Mouse (Mus musculus) CH12.LX (cell line): Measurements from ENCODE around the gene Dnaja3. TPM values are rescaled to one million over a fixed set of nuclear protein-coding genes. Genes with fewer than 3 reads are reported as not detected.
"Not testable (repeated sequence)": the region's sequence is repeated elsewhere in the genome, so short reads cannot be mapped to it uniquely, and the experiment has no call there.

Source experiments
- DNase-seq: peaks from one replicate; pipeline ENCODE4 v3.0.0-alpha.2; 2013; ENCODE audit errors: extremely low read depth
- H3K27ac ChIP-seq: 2 replicates; pipeline ENCODE4 v1.5.1; 2012; ENCODE audit warnings: low read depth, mild to moderate bottlenecking, control low read depth, moderate library complexity; ENCODE audit not compliant: insufficient read depth
- H3K27me3 ChIP-seq: replicated peaks from 2 replicates; pipeline ENCODE3; 2012; ENCODE audit warnings: inconsistent platforms
- H3K36me3 ChIP-seq, 2 experiments: replicated peaks in 1 of 2; 2 replicates each; pipeline versions ENCODE3 to v1.6.1; 2012; ENCODE audit warnings: inconsistent platforms in 1 of 2, low read length in 1 of 2, mild to moderate bottlenecking in 1 of 2, mixed read lengths in 1 of 2, moderate library complexity in 1 of 2; ENCODE audit not compliant: control insufficient read depth in 1 of 2, insufficient read depth in 1 of 2
- H3K4me1 ChIP-seq, 2 experiments: 2 replicates each; pipeline ENCODE4 v1.6.1; 2012; ENCODE audit warnings: inconsistent platforms in 1 of 2, moderate library complexity in 1 of 2; ENCODE audit not compliant: insufficient read depth in 2 of 2, control insufficient read depth in 1 of 2
- H3K4me2 ChIP-seq: 2 replicates; pipeline ENCODE4 v1.6.1; 2012; ENCODE audit warnings: low read depth, mild to moderate bottlenecking, control low read depth; ENCODE audit not compliant: poor library complexity, insufficient read depth, severe bottlenecking
- H3K4me3 ChIP-seq, 3 experiments: fragments of 150-350 bp in 1 of 3; sonication (generic) in 1 of 3; replicated peaks in 1 of 3; 2 replicates each; pipeline versions ENCODE3 to v1.5.1; 2011 to 2012; ENCODE audit warnings: low read depth in 2 of 3, low read length in 2 of 3, mild to moderate bottlenecking in 2 of 3, moderate library complexity in 2 of 3, control low read depth in 1 of 3, improper control_type of control experiment in 1 of 3, inconsistent platforms in 1 of 3, mixed read lengths in 1 of 3; ENCODE audit not compliant: poor library complexity in 1 of 3
- H3K79me2 ChIP-seq: replicated peaks from 2 replicates; pipeline ENCODE4 v1.6.1; 2012; ENCODE audit warnings: mild to moderate bottlenecking, moderate library complexity; ENCODE audit not compliant: control insufficient read depth, poor library complexity, insufficient read depth, severe bottlenecking; ENCODE audit errors: extremely low read depth
- H3K9ac ChIP-seq: 2 replicates; pipeline ENCODE4 v1.6.1; 2012; ENCODE audit warnings: low read depth, mild to moderate bottlenecking, control low read depth, moderate library complexity; ENCODE audit not compliant: insufficient read depth
- H3K9me3 ChIP-seq: replicated peaks from 2 replicates; pipeline ENCODE3; 2012; ENCODE audit warnings: low read length, inconsistent platforms, mixed read lengths
- BHLHE40 ChIP-seq: IDR thresholded peaks from 2 replicates; pipeline ENCODE4 v1.6.1; 2011; ENCODE audit warnings: mild to moderate bottlenecking, low read depth, low read length, improper control_type of control experiment
- CHD1 ChIP-seq: IDR thresholded peaks from 2 replicates; pipeline ENCODE4 v1.6.1; 2012; ENCODE audit warnings: low read depth, low read length, improper control_type of control experiment, inconsistent platforms
- CHD2 ChIP-seq: IDR thresholded peaks from 2 replicates; pipeline ENCODE4 v1.6.1; 2011; ENCODE audit warnings: low read length, improper control_type of control experiment
- CTCF ChIP-seq, 2 experiments: IDR thresholded peaks in 1 of 2; conservative IDR thresholded peaks in 1 of 2; 2 replicates each; pipeline ENCODE4 v1.5.1; 2011 to 2012; ENCODE audit warnings: low read depth in 2 of 2, low read length in 2 of 2, improper control_type of control experiment in 1 of 2, inconsistent platforms in 1 of 2, mild to moderate bottlenecking in 1 of 2, moderate library complexity in 1 of 2
- E2F4 ChIP-seq: IDR thresholded peaks from 2 replicates; pipeline ENCODE4 v1.6.1; 2011; ENCODE audit warnings: low read depth, low read length, improper control_type of control experiment; ENCODE audit not compliant: insufficient replicate concordance
- EP300 ChIP-seq: IDR thresholded peaks from 2 replicates; pipeline ENCODE4 v1.6.1; 2011; ENCODE audit warnings: low read length, improper control_type of control experiment
- ETS1 ChIP-seq: conservative IDR thresholded peaks from 2 replicates; pipeline ENCODE4 v1.6.1; 2012; ENCODE audit warnings: low read depth, mild to moderate bottlenecking, inconsistent platforms, low read length, improper control_type of control experiment, moderate library complexity
- GABPA ChIP-seq: IDR thresholded peaks from 2 replicates; pipeline ENCODE4 v1.6.1; 2012; ENCODE audit warnings: low read depth, low read length, improper control_type of control experiment, inconsistent platforms; ENCODE audit not compliant: insufficient replicate concordance
- HCFC1 ChIP-seq: IDR thresholded peaks from 2 replicates; pipeline ENCODE4 v1.6.1; 2012; ENCODE audit warnings: low read depth, mild to moderate bottlenecking, inconsistent platforms, low read length, improper control_type of control experiment
- IRF4 ChIP-seq: IDR thresholded peaks from 2 replicates; pipeline ENCODE4 v1.6.1; 2014; ENCODE audit warnings: low read depth, mild to moderate bottlenecking, inconsistent platforms, low read length, improper control_type of control experiment
- JUN ChIP-seq: IDR thresholded peaks from 2 replicates; pipeline ENCODE4 v1.6.1; 2011; ENCODE audit warnings: low read depth, mild to moderate bottlenecking, low read length, improper control_type of control experiment, moderate library complexity; ENCODE audit not compliant: insufficient read depth
- MAFK ChIP-seq: IDR thresholded peaks from 2 replicates; pipeline ENCODE4 v1.6.1; 2011; ENCODE audit warnings: low read length, improper control_type of control experiment; ENCODE audit not compliant: insufficient replicate concordance
- MAZ ChIP-seq: IDR thresholded peaks from 2 replicates; pipeline ENCODE4 v1.6.1; 2012; ENCODE audit warnings: low read depth, mild to moderate bottlenecking, inconsistent platforms, low read length, improper control_type of control experiment, moderate library complexity
- NRF1 ChIP-seq: IDR thresholded peaks from 2 replicates; pipeline ENCODE4 v1.6.1; 2014; ENCODE audit warnings: low read depth, mild to moderate bottlenecking, inconsistent platforms, low read length, improper control_type of control experiment, moderate library complexity
- PAX5 ChIP-seq: IDR thresholded peaks from 2 replicates; pipeline ENCODE4 v1.6.1; 2012; ENCODE audit warnings: low read length, inconsistent platforms, mixed read lengths
- POLR2AphosphoS2 ChIP-seq: IDR thresholded peaks from 2 replicates; pipeline ENCODE4 v1.6.1; 2011; ENCODE audit warnings: low read depth, low read length, improper control_type of control experiment
- RAD21 ChIP-seq: IDR thresholded peaks from 2 replicates; pipeline ENCODE4 v1.6.1; 2011; ENCODE audit warnings: low read depth, mild to moderate bottlenecking, low read length, improper control_type of control experiment, moderate library complexity
- RCOR1 ChIP-seq: conservative IDR thresholded peaks from 2 replicates; pipeline ENCODE4 v1.6.1; 2012; ENCODE audit warnings: low read depth, mild to moderate bottlenecking, inconsistent platforms, low read length, improper control_type of control experiment
- SIN3A ChIP-seq: IDR thresholded peaks from 2 replicates; pipeline ENCODE4 v1.6.1; 2012; ENCODE audit warnings: low read length, improper control_type of control experiment, inconsistent platforms
- TBP ChIP-seq: conservative IDR thresholded peaks from 2 replicates; pipeline ENCODE4 v1.6.1; 2011; ENCODE audit warnings: low read depth, low read length, improper control_type of control experiment
- UBTF ChIP-seq: IDR thresholded peaks from 2 replicates; pipeline ENCODE4 v1.6.1; 2012; ENCODE audit warnings: low read depth, mild to moderate bottlenecking, inconsistent platforms, low read length, improper control_type of control experiment, moderate library complexity
- USF1 ChIP-seq: IDR thresholded peaks from 2 replicates; pipeline ENCODE4 v1.6.1; 2014; ENCODE audit warnings: low read depth, mild to moderate bottlenecking, inconsistent platforms, low read length, improper control_type of control experiment
- USF2 ChIP-seq: conservative IDR thresholded peaks from 2 replicates; pipeline ENCODE4 v1.6.1; 2011; ENCODE audit warnings: low read depth, low read length, improper control_type of control experiment
- ZC3H11A ChIP-seq: IDR thresholded peaks from 2 replicates; pipeline ENCODE4 v1.6.1; 2012; ENCODE audit warnings: low read depth, mild to moderate bottlenecking, inconsistent platforms, low read length, improper control_type of control experiment
- ZMIZ1 ChIP-seq: IDR thresholded peaks from 2 replicates; pipeline ENCODE4 v1.6.1; 2012; ENCODE audit warnings: low read depth, mild to moderate bottlenecking, inconsistent platforms, low read length, improper control_type of control experiment
- ZNF384 ChIP-seq: IDR thresholded peaks from 2 replicates; pipeline ENCODE4 v1.6.1; 2012; ENCODE audit warnings: low read depth, low read length, improper control_type of control experiment, inconsistent platforms
- dilution Hi-C: fragments of 300-500 bp; cut with MboI; formaldehyde crosslinking; loops from 2 replicates; pipeline ENCODE4 v1.14.3; 2020; ENCODE audit warnings: low sequenced_read_pairs; ENCODE audit not compliant: extremely low pct_unique_long_range_greater_than_20kb, extremely low pct_ligation_motif_present
- in situ Hi-C: fragments of 300-500 bp; cut with MboI; formaldehyde crosslinking; loops from 3 replicates; pipeline ENCODE4 v1.14.3; 2019; ENCODE audit warnings: low sequenced_read_pairs, low pct_ligation_motif_present, low pct_unique_long_range_greater_than_20kb, mixed read lengths
- polyA plus RNA-seq: library from polyadenylated mRNA; unstranded; fragments of >175 nt; gene quantifications from 2 replicates; pipeline ENCODE4 v1.2.1, GENCODE M21; 2012; ENCODE audit warnings: low read depth; ENCODE audit not compliant: insufficient read length
- total RNA-seq, 2 experiments: library from RNA; depleted of rRNA; stranded (reverse); fragments of 300-350 nt in 1 of 2; fragments of >200 nt in 1 of 2; gene quantifications; 2 replicates each; pipeline ENCODE4 v1.2.3; 2012 to 2014

Dnaja3 gene
- total and polyA plus RNA-seq, 3 experiments, result 56.6 to 85.3 (median 80.4) TPM

- TF ChIP-seq BHLHE40, result peak; percentile 99
Observed at GRCm38 (mm10) chr16:4679121-4680018, 39.6 kb downstream of the Dnaja3 start, which contains the start of gene Coro7 (continued).

GRCm38 (mm10) chr16:4680922-4681455, 41.2 kb downstream of the Dnaja3 start:
- peaks cover 9 to 17% of the 10 kb centered on the region in 2 experiments for H3K36me3 ChIP-seq
- peak overlapping the region; percentile 12 for H3K27ac ChIP-seq
- TF ChIP-seq ZMIZ1 (0 out of 2 replicates have a peak, but pooled peaks have one; percentile 4), CHD1 (peak; percentile 95), IRF4 (peak; percentile 26; the same call in 1 of the 2 replicates)
- in situ Hi-C loops, H3K9me3 ChIP-seq, H3K9ac ChIP-seq, H3K27me3 ChIP-seq, H3K4me3 ChIP-seq, dilution Hi-C loops, H3K4me2 ChIP-seq, DNase-seq: not testable (repeated sequence)
- H3K79me2 ChIP-seq, result peaks cover 22% of the 10 kb centered on the region
- peaks cover 18 to 61% of the 10 kb centered on the region in 2 experiments for H3K4me1 ChIP-seq

GRCm38 (mm10) chr16:4682628-4683179, 42.9 kb downstream of the Dnaja3 start:
- peaks cover 17 to 56% of the 10 kb centered on the region in 2 experiments for H3K4me1 ChIP-seq
- peak overlapping the region; percentile 78 for H3K27ac ChIP-seq
- in situ Hi-C loops, result no loop called here
- TF ChIP-seq JUN (no peak), CHD2 (no peak), CTCF (conservative IDR thresholded peaks at IDR 0.05 in 1 of 2, IDR thresholded peaks at IDR 0.05 in 1 of 2; ENCODE audit: low read depth in 2 of 2, low read length in 2 of 2) (no peak), GABPA (no peak), POLR2AphosphoS2 (no peak), HCFC1 (no peak), EP300 (0 out of 2 replicates have a peak, but pooled peaks have one; percentile 32), NRF1 (no peak), RCOR1 (no peak), USF1 (peak; percentile 61), PAX5 (no peak), E2F4 (no peak), USF2 (peak; percentile 34), ZNF384 (no peak), TBP (no peak), ETS1 (no peak), MAFK (no peak), MAZ (no peak; the same call in 1 of the 2 replicates), BHLHE40 (no peak), RAD21 (no peak), SIN3A (0 out of 2 replicates have a peak, but pooled peaks have one; percentile 15), UBTF (no peak), ZC3H11A (no peak), IRF4 (no peak)

More at GRCm38 (mm10) chr16:4682628-4683179, 42.9 kb downstream of the Dnaja3 start:
- Histone ChIP-seq H3K4me2 (peak overlapping the region; percentile 89), H3K79me2 (peaks cover 27% of the 10 kb centered on the region), H3K27me3 (no peaks in the 10 kb centered on the region), H3K9ac (peak overlapping the region; percentile 98), H3K4me3 (peak overlapping the region; percentile 63 to 83 (median 81)), H3K9me3 (no peaks in the 10 kb centered on the region), H3K36me3 (peaks cover 4 to 16% of the 10 kb centered on the region in 2 experiments)
- no peak for DNase-seq
- dilution Hi-C loops, result no loop called here
